Mouse (Mus musculus) lung, embryonic 15.5 days (tissue): ENCODE data around the gene Kcnj2. TPM values are rescaled to one million over a fixed set of nuclear protein-coding genes. Genes with fewer than 3 reads are reported as not detected.

ENCODE experiments used
- ATAC-seq: fragments of 200-750 bp; cut with Nextera tagmentation; 2 replicates; pipeline ENCODE4 v1.8.0; 2017; ENCODE audit warnings: moderate number of reproducible peaks, borderline replicate concordance; ENCODE audit not compliant: low FRiP score, low TSS enrichment; ENCODE audit errors: extremely low read depth
- H3K27ac ChIP-seq: fragments of 300-500 bp; sonication (generic); 2 replicates; pipeline ENCODE4 v1.5.1; 2015; ENCODE audit warnings: moderate library complexity, mild to moderate bottlenecking, inconsistent platforms
- H3K27me3 ChIP-seq: fragments of 300-500 bp; sonication (generic); 2 replicates; pipeline ENCODE4 v1.6.1; 2015; ENCODE audit warnings: inconsistent platforms
- H3K36me3 ChIP-seq: fragments of 300-500 bp; sonication (generic); 2 replicates; pipeline ENCODE4 v1.6.1; 2015; ENCODE audit warnings: inconsistent platforms
- H3K4me1 ChIP-seq: fragments of 300-500 bp; sonication (generic); 2 replicates; pipeline ENCODE4 v1.6.1; 2015; ENCODE audit warnings: inconsistent platforms
- H3K4me2 ChIP-seq: fragments of 300-500 bp; sonication (generic); 2 replicates; pipeline ENCODE4 v1.6.1; 2015; ENCODE audit warnings: inconsistent platforms, mild to moderate bottlenecking, moderate library complexity
- H3K4me3 ChIP-seq: fragments of 300-500 bp; sonication (generic); 2 replicates; pipeline ENCODE4 v1.5.1; 2015; ENCODE audit warnings: mild to moderate bottlenecking, inconsistent platforms
- H3K9ac ChIP-seq: fragments of 300-500 bp; sonication (generic); 2 replicates; pipeline ENCODE4 v1.6.1; 2015; ENCODE audit warnings: inconsistent platforms
- H3K9me3 ChIP-seq: fragments of 300-500 bp; sonication (generic); 2 replicates; pipeline ENCODE4 v1.6.1; 2016; ENCODE audit warnings: inconsistent platforms
- WGBS: fragments of 180-500 bp; shearing (Covaris S2); methylation state at CpG from one replicate; pipeline ENCODE4 v1.1.7; 2015; 5-methylcytosine and 5-hydroxymethylcytosine counted together
- polyA plus RNA-seq: library from polyadenylated mRNA; unstranded; fragments of >200 nt; fragmentation: Nextera tagmentation; extraction: Ambion mirVana; gene quantifications from 2 replicates; pipeline ENCODE4 v1.2.1, GENCODE M21; 2015

Kcnj2 gene
- polyA plus RNA-seq, result 2.2 and 2.3 TPM in 2 replicates

DNA sequence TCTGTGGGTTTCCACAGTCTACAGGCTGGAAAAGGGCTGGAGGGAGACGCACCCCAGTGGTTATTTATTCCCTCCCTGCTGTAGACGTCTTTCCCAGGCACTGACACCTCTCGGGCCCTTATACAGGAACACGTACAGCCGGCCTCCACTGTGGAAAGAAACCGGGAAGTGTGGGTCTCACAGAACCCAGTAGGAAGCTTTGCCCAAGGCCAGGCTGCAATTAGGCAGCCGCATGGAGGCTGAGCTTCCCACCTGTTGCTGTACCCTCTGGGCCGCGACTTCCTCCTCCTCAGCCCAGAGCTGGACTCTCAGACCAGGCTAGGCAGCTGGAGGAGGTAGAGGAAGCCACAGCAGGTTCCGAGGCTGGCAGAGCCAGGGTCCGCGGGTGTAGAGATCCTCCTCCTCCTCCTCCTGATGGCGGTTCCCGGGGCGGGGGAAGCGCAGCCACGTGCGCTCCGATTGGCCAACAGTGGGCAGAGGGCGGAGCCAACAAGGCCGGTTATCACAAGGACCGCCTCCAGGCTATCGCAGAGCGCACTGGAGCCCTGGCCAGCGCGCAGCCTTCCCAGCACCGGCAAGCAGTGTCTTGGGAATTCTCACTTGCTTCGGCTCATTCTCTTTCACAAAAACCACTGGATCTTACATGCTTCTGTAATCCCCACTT lies at the start of gene Kcnj2:
Gene Kcnj2, plus strand, starts transcription at position 530 of the 664 bp plus-strand sequence.
- WGBS, result 0% methylated on average over 27 of the region's 28 CpGs
- Histone ChIP-seq H3K4me3 (peak within 1 kb of the TSS; percentile 53), H3K27ac (peak within 1 kb of the TSS; percentile 65), H3K4me1 (peaks cover 12% of the 10 kb centered on the region), H3K27me3 (peaks cover 14% of the 10 kb centered on the region), H3K36me3 (no peaks in the 10 kb centered on the region), H3K9ac (peak within 1 kb of the TSS; percentile 37), H3K4me2 (peak within 1 kb of the TSS; percentile 74), H3K9me3 (no peaks in the 10 kb centered on the region)
- ATAC-seq, result peak; percentile 99

- WGBS, result 88% methylated on average over 3 of the region's 3 CpGs
- Histone ChIP-seq H3K27me3 (no peaks in the 10 kb centered on the region), H3K9ac (no peak overlapping the region), H3K9me3 (no peaks in the 10 kb centered on the region), H3K36me3 (no peaks in the 10 kb centered on the region), H3K4me2 (no peak overlapping the region), H3K4me1 (no peaks in the 10 kb centered on the region), H3K4me3 (no peak overlapping the region), H3K27ac (no peak overlapping the region)
- ATAC-seq, result no peak
Measured at GRCm38 (mm10) chr11:111016206-111016605, 49.8 kb upstream of the Kcnj2 start.

DNA sequence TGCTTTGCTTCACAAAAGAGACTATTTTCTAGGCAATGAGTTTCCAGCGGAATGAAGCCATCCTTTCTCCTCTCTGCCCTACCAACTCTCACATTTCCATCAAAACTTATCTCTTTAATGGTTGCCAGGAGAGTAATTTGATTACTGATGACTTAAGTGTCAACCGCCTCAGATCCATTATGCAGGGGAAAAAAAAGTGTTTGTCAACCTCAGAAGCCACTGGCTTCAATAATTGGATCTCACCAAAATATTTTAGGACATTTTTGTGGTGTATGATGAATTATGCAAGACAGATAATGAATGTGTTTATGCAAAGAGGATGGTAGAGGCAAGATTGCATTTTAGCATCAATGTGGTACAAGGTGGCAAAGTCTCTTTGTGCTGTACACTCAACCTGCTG lies 45.8 kb upstream of the Kcnj2 start:
- no peak for ATAC-seq
- WGBS, result 44% methylated on average over 2 of the region's 2 CpGs
- H3K4me1 ChIP-seq, result no peaks in the 10 kb centered on the region

DNA sequence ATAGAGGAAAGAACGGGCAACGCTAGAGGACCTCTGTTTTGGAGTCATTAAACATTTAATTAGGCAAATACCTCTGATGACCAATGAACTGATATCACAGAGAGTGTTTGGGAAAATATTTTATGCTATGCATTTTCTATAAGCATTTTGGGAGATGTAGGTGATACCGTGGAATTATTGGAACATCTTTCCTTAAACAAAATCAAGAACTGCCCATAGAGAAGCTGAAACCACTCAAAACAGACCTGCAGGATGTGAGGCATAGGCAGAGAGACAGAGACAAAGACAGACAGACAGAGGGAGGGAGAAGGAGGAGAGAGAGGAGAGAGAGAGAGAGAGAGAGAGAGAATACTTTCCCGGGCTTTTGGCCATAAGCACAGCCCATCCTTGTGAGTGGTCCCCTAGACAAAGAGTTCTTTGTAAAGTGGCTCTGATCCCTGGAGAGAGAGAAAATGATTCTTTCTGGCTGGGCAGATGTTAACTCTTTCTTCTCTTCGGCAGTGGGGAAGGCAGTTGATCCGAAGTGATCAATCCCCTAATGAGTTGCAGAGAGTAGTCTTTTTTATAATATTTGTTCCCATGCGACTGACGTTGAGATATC lies 43.2 kb upstream of the Kcnj2 start:
- Histone ChIP-seq H3K9ac (no peak overlapping the region), H3K4me1 (no peaks in the 10 kb centered on the region), H3K27me3 (no peaks in the 10 kb centered on the region), H3K4me3 (no peak overlapping the region), H3K36me3 (no peaks in the 10 kb centered on the region), H3K27ac (no peak overlapping the region), H3K9me3 (no peaks in the 10 kb centered on the region), H3K4me2 (no peak overlapping the region)
- 73% methylated on average over 8 of the region's 8 CpGs for WGBS
- ATAC-seq, result no peak

More for the DNA sequence above, 45.8 kb upstream of the Kcnj2 start:
- Histone ChIP-seq H3K27ac (no peak overlapping the region), H3K9me3 (no peaks in the 10 kb centered on the region), H3K27me3 (no peaks in the 10 kb centered on the region), H3K4me3 (no peak overlapping the region), H3K4me2 (no peak overlapping the region), H3K9ac (no peak overlapping the region), H3K36me3 (no peaks in the 10 kb centered on the region)

- 43% methylated on average over 5 of the region's 5 CpGs for WGBS
- H3K4me2 ChIP-seq, result no peak overlapping the region
- H3K27me3 ChIP-seq, result no peaks in the 10 kb centered on the region
- no peak overlapping the region for H3K27ac ChIP-seq
- H3K9me3 ChIP-seq, result no peaks in the 10 kb centered on the region
- no peak overlapping the region for H3K4me3 ChIP-seq
- ATAC-seq, result no peak
- no peaks in the 10 kb centered on the region for H3K4me1 ChIP-seq
- H3K36me3 ChIP-seq, result no peaks in the 10 kb centered on the region
- no peak overlapping the region for H3K9ac ChIP-seq
Measured at GRCm38 (mm10) chr11:111042175-111042574, 23.8 kb upstream of the Kcnj2 start.

DNA sequence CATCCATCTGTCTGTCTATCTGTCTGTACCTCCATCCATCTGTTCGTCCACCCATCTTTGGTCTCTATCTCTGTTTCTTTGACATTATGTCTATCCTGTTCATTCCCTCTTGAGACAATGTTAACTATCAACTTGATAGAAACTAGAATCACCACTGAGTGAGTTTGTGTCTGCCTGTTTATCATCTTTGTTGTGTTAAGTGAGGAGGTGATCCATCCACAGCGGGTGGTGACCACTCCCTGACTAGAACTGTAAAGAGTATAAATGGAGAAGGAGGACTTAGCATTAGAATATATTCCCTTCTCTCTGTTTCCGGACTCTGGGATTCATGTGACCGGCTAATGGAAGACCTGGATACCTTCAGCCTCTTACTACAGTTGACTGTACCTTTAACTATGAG lies 22.7 kb upstream of the Kcnj2 start:
- H3K4me3 ChIP-seq, result no peak overlapping the region
- ATAC-seq, result no peak
- H3K36me3 ChIP-seq, result no peaks in the 10 kb centered on the region
- H3K4me2 ChIP-seq, result no peak overlapping the region
- no peak overlapping the region for H3K27ac ChIP-seq
- no peaks in the 10 kb centered on the region for H3K4me1 ChIP-seq
- WGBS, result 88% methylated on average over 4 of the region's 4 CpGs
- H3K27me3 ChIP-seq, result no peaks in the 10 kb centered on the region
- H3K9ac ChIP-seq, result no peak overlapping the region
- H3K9me3 ChIP-seq, result no peaks in the 10 kb centered on the region

- Histone ChIP-seq H3K4me2 (no peak overlapping the region), H3K9me3 (no peaks in the 10 kb centered on the region), H3K4me3 (no peak overlapping the region), H3K36me3 (no peaks in the 10 kb centered on the region), H3K9ac (no peak overlapping the region), H3K27ac (no peak overlapping the region), H3K27me3 (no peaks in the 10 kb centered on the region), H3K4me1 (no peaks in the 10 kb centered on the region)
- WGBS, result 76% methylated on average over 3 of the region's 3 CpGs
- no peak for ATAC-seq
Measured at GRCm38 (mm10) chr11:111054252-111054651, 11.7 kb upstream of the Kcnj2 start.

DNA sequence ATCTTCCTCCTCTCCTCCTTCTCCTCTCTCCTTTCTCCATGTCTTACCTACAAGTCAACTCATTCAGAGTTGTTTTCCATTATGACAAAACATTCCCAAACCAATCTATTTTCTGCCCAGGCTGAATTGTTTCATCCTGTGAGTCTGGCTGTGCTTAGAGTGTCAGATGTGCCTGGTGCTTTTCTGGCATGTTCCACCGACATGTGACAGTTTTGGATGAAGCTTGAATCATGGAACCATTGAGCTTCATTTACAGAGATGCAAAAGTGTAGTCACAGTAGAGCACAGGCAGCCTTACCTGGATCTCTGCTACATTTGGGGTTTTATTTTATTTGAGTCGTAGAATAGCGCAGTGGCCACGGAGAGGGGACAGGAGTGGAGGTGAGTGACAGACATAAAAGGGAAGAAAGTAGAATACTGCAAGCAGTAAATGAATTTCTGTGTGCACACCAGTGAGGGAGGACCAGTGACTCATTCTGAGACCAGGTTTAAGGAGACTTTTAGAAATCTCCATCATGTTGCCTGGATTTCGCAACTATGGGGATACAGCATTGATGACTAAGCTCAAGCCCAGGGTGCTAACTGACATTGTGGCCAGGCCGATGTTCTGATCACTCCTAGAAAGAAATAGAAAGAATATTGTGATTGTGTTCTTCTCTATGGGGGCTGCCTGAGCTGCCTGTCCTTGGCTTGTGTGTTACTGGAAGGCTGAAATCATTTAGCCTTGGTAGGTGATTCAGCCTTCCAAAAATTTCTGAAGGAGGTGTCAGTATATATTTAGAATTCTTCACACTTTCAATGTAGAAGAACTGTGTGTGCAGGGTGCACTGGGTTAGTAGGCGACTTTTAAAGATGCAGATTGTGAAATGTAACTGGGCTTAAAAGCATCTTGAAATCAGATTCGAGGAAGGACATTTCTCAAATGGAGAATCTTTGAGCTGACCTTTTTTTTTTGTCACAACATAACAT lies 10.8 kb upstream of the Kcnj2 start:
- 86% methylated on average over 8 of the region's 8 CpGs for WGBS
- H3K9ac ChIP-seq, result no peak overlapping the region
- H3K9me3 ChIP-seq, result no peaks in the 10 kb centered on the region
- H3K36me3 ChIP-seq, result no peaks in the 10 kb centered on the region
- H3K4me1 ChIP-seq, result no peaks in the 10 kb centered on the region
- no peak overlapping the region for H3K4me2 ChIP-seq
- no peaks in the 10 kb centered on the region for H3K27me3 ChIP-seq
- H3K27ac ChIP-seq, result no peak overlapping the region
- ATAC-seq, result no peak
- H3K4me3 ChIP-seq, result no peak overlapping the region

DNA sequence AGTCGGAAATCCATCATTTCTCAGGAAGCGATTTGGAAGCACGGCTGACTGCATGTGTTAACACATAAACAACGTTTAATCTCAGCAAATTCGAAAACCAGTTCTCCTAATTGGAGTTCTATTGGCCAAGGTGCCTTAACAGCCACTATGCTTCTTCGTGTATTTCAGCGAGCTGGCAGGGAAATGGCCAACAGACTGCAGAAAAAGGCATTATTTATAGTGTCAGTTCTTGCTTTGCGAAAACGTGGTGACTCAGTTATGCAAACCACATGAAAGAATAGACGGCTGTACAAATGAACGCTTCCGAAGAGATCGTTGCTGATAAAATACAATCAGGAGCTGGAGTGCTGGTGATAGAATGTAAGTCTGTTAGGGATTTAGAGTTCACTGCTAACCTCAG lies 9.9 kb upstream of the Kcnj2 start:
- H3K36me3 ChIP-seq, result no peaks in the 10 kb centered on the region
- no peaks in the 10 kb centered on the region for H3K4me1 ChIP-seq
- H3K4me2 ChIP-seq, result no peak overlapping the region
- 54% methylated on average over 13 of the region's 13 CpGs for WGBS
- no peak overlapping the region for H3K9ac ChIP-seq
- H3K4me3 ChIP-seq, result no peak overlapping the region
- no peak for ATAC-seq
- no peaks in the 10 kb centered on the region for H3K27me3 ChIP-seq
- no peak overlapping the region for H3K27ac ChIP-seq
- no peaks in the 10 kb centered on the region for H3K9me3 ChIP-seq

- H3K9ac ChIP-seq, result no peak overlapping the region
- no peaks in the 10 kb centered on the region for H3K9me3 ChIP-seq
- H3K4me2 ChIP-seq, result no peak overlapping the region
- H3K4me3 ChIP-seq, result no peak overlapping the region
- 92% methylated on average over 4 of the region's 4 CpGs for WGBS
- no peak overlapping the region for H3K27ac ChIP-seq
- no peaks in the 10 kb centered on the region for H3K4me1 ChIP-seq
- no peaks in the 10 kb centered on the region for H3K27me3 ChIP-seq
- ATAC-seq, result no peak
- H3K36me3 ChIP-seq, result no peaks in the 10 kb centered on the region
Measured at GRCm38 (mm10) chr11:111057435-111057834, 8.5 kb upstream of the Kcnj2 start.

DNA sequence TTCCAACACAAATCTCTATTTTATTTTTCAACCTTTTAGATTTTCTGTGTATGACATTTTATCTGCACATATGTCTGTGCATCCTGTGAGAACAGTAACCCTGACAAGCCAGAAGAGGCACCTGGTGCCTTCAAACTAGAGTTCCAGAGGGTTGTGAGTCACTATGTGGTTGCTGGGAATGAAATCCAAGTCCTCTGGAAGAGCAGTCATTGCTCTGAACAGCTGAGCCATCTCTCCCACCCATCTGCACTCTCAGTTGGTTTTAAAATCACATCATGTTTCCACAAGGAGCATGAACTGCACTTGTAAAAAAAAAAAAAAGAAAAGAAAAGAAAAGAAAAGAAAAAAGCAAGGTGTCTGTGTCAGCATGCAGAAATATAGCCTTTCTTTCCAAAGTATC lies 6.5 kb upstream of the Kcnj2 start:
- no peak overlapping the region for H3K9ac ChIP-seq
- H3K27ac ChIP-seq, result no peak overlapping the region
- no peak overlapping the region for H3K4me2 ChIP-seq
- no peaks in the 10 kb centered on the region for H3K36me3 ChIP-seq
- H3K9me3 ChIP-seq, result no peaks in the 10 kb centered on the region
- H3K27me3 ChIP-seq, result no peaks in the 10 kb centered on the region; the same call in 1 of the 2 replicates
- H3K4me1 ChIP-seq, result no peaks in the 10 kb centered on the region
- no peak for ATAC-seq
- no peak overlapping the region for H3K4me3 ChIP-seq

- no peak for ATAC-seq
- Histone ChIP-seq H3K9me3 (no peaks in the 10 kb centered on the region), H3K4me2 (no peak overlapping the region), H3K4me3 (no peak overlapping the region), H3K9ac (no peak overlapping the region), H3K36me3 (no peaks in the 10 kb centered on the region), H3K27ac (no peak overlapping the region), H3K4me1 (no peaks in the 10 kb centered on the region), H3K27me3 (no peaks in the 10 kb centered on the region; the same call in 1 of the 2 replicates)
- 45% methylated on average over 5 of the region's 5 CpGs for WGBS
Measured at GRCm38 (mm10) chr11:111060216-111060615, 5.7 kb upstream of the Kcnj2 start.
